Mouse (Mus musculus) spleen, embryonic (tissue): ENCODE data around the gene Slc2a8.

Source experiments
- CTCF ChIA-PET: fragments of 350-600 bp; sonication (Branson Sonifier 250); formaldehyde crosslinking; loops from one replicate; lab custom pipeline; 2022; lab: Charles Lee

Gene Slc2a8

GRCm38 (mm10) chr2:32981725-32982271, at the start of gene Slc2a8:
TSS of gene Slc2a8 (minus strand) at chr2:32982083.
- CTCF ChIA-PET, result interaction anchor here (0.6 to 0.7 kb wide), 3 partner anchors 10 to 611 kb away, joined by 4 to 13 read pairs (median 6); no protein-coding TSS in a partner anchor

DNA sequence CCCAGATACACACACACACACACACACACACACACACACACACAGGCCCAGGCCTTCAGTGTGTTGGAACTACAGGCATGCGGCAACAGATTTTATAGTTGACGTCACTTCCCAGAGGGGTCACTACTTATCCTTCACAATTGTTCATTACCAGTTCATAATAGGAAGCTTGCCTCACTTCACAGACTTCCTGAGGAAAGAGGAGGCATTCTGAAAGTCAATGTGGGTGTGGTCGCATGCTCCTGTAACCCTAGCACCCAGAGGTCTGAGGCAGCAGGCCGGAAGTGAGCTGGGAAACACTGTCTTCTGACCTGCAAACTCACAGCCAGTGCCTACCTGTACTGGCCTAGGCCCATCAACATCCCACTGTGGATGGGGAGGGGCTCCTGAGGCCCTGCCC, 43.2 kb upstream of the Slc2a8 start:
- CTCF ChIA-PET, result no interaction called here

DNA sequence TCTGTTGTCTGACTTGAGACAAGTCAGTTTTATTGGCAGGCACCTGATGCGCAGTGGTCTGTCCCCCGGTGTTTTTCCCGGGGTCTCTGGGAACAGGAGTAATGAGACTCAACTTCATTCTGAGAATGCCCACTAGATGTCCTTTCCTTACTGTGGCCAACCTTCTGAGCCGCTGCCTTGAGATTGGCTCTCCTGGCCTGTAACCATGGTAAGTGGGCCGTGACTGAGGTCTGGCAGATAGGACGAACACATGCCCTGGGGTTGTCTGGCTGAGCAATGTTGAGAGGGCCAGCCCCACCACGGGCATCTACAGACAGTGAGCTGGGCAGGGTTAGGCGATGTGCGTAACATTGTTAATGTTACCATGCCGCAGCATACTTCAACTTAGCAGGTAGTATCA, 42.7 kb upstream of the Slc2a8 start:
- CTCF ChIA-PET, result no interaction called here

- CTCF ChIA-PET, result no interaction called here
These were observed 41.0 kb upstream of the Slc2a8 start for GRCm38 (mm10) chr2:33022846-33023245.

DNA sequence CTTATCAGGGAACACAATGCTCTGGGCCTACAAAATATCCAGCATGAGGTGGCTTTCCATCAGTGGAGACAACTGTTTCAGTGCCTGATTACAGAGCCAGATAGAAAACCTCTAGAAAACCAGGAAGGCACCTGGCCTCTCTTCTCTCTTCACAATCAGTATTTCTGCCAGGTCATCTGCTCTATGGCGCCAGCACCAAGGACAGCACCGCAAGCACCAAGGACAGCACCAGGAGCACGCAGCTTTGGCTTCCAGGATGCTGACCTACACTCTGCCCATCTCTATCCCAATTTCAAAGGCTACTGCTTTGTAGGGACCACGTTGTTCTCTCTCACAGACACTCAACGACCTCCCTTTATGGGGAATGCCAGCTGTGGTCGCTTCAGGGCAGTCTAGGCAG, 36.1 kb upstream of the Slc2a8 start:
- CTCF ChIA-PET, result no interaction called here

DNA sequence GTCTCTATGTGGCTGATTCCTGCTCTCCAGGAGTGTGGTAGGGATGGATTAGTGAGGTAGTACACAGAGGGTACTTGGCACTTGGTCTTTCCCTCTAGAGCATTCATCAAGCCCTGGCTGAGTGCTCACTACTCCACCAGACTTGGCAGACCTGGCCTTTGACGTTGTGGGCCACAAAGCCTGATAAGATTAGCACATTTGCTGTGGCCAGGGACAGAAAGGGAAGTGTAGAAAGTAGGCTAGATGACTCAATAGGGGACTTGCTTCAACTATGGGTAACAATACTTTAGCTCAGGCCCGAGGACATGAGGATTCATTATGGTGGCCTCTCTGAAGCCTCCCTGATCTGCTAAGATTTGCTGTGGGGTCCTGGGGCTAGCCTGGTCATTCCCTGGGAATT, 35.3 kb upstream of the Slc2a8 start:
- CTCF ChIA-PET, result no interaction called here

GRCm38 (mm10) chr2:33014877-33015276, 33.0 kb upstream of the Slc2a8 start:
- CTCF ChIA-PET, result no interaction called here

- CTCF ChIA-PET, result interaction anchor here (0.6 to 0.8 kb wide), 2 partner anchors 19 to 402 kb away, joined by 3 to 4 read pairs; no protein-coding TSS in a partner anchor
These were observed 27.2 kb upstream of the Slc2a8 start for GRCm38 (mm10) chr2:33009055-33009454.

GRCm38 (mm10) chr2:33005041-33005440, 23.2 kb upstream of the Slc2a8 start:
- CTCF ChIA-PET, result no interaction called here

DNA sequence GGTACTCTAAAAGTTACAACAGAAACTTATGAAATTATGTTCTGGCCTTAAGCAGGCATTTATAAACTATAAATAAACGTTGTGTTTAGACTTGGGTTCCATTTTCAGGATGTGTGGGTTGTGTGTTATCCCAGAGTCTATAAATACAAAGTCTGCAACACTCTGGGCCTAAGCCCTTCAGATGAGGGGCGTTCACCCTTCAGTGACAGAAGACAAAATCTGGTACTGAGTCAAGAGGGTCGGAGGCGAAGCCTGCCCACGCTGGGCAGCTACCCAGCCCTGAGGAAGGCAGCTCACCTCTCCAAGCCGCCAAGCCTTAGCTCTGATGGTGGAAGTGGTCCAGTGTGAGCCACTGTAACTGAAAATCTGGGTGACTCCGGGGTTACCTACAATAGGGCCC, 20.3 kb upstream of the Slc2a8 start:
- CTCF ChIA-PET, result no interaction called here

GRCm38 (mm10) chr2:32999752-33000151, 17.9 kb upstream of the Slc2a8 start:
- CTCF ChIA-PET, result interaction anchor here (0.9 kb wide), 1 partner anchor 12 kb away, joined by 4 read pairs; no protein-coding TSS in a partner anchor

GRCm38 (mm10) chr2:32997792-32998191, 15.9 kb upstream of the Slc2a8 start:
- CTCF ChIA-PET, result no interaction called here

- CTCF ChIA-PET, result no interaction called here
These were observed 15.2 kb upstream of the Slc2a8 start for GRCm38 (mm10) chr2:32997081-32997480.

DNA sequence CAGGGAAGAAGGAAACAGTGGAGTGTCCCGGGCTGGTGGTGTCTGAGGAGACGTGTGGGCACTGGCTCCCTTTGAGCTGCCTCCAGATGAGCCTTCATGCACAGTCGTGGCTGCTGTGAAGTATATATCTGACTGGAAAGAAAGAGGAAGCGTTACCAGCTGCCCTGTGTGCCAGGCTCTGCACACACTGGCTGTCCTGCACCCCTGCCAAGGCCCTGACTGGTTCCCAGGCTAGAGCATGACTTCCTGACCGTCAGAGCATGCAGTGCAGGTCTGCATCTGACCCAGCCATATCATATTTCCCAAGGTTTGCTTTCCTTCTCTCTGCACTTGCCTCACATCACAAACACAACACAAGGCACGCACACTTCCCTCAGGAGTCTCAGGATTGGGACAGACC, 10.2 kb upstream of the Slc2a8 start:
- CTCF ChIA-PET, result no interaction called here

- CTCF ChIA-PET, result interaction anchor here (0.5 kb wide), 1 partner anchor 19 kb away, joined by 3 read pairs; no protein-coding TSS in a partner anchor
These were observed 8.4 kb upstream of the Slc2a8 start for GRCm38 (mm10) chr2:32990167-32990832.

DNA sequence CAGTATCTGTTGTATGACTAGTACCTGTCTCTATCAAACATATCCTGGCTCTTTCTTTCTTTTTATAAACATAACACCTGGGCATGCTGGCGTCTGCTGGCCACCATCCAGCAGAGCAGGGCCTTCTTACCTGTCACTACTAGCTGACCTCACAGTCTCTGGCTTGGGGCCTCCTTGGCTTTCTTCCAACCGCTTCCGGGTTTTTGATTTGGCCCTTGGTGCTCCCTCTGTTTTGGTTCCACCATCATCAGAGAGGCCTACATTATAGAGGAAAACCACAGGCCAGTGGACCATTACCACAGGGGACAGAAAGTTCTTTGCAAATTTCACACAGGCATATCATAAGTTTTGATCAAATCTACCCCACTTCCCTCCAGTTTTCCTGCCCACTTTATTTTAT, 7.5 kb upstream of the Slc2a8 start:
- CTCF ChIA-PET, result interaction anchor here (0.7 kb wide), 1 partner anchor 359 kb away, joined by 3 read pairs; no protein-coding TSS in a partner anchor

GRCm38 (mm10) chr2:32985844-32986243, 4.0 kb upstream of the Slc2a8 start:
- CTCF ChIA-PET, result no interaction called here

DNA sequence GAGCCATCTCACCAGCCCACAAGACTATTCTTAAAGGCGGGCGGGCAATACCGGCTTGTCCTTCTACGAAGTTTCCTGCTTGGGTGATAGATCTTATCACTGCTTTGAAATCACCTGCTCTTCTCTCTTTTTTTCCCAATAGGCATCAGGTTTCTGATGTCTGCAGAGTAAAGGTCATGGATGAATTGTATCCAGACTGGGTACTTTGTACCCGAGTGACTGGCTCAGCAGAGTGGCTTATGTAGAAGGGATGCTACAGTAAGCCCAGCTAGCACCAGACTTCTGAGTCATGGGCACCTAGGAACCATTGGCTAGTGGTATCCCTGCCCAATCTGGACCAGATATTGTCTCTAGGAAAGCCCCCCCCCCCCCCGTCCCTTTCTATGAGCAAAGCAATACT, 1.7 kb upstream of the Slc2a8 start:
- CTCF ChIA-PET, result interaction anchor here (0.6 kb wide), 1 partner anchor 146 kb away, joined by 5 read pairs; no protein-coding TSS in a partner anchor

- CTCF ChIA-PET, result interaction anchor here (0.7 kb wide), 1 partner anchor 149 kb away, joined by 7 read pairs; the partner anchor contains the start of gene Garnl3
These were observed 817 bp upstream of the Slc2a8 start for GRCm38 (mm10) chr2:32982700-32983099.

- CTCF ChIA-PET, result no interaction called here
These were observed 602 bp downstream of the Slc2a8 start for GRCm38 (mm10) chr2:32981281-32981680.

GRCm38 (mm10) chr2:32979675-32980074, 2.2 kb downstream of the Slc2a8 start:
- CTCF ChIA-PET, result no interaction called here

- CTCF ChIA-PET, result interaction anchor here (1.2 kb wide), 1 partner anchor 21 kb away, joined by 3 read pairs; no protein-coding TSS in a partner anchor
These were observed 3.2 kb downstream of the Slc2a8 start for GRCm38 (mm10) chr2:32978675-32979074.

GRCm38 (mm10) chr2:32977114-32977513, 4.8 kb downstream of the Slc2a8 start:
- CTCF ChIA-PET, result no interaction called here
